Mouse (Mus musculus) hindbrain, embryonic 16.5 days (tissue): ENCODE data around the gene Higd1c. TPM values are rescaled to one million over a fixed set of nuclear protein-coding genes. Genes with fewer than 3 reads are reported as not detected.
"Not testable (repeated sequence)": the region's sequence is repeated elsewhere in the genome, so short reads cannot be mapped to it uniquely, and the experiment has no call there.

Source experiments
- ATAC-seq: fragments of 200-750 bp; cut with Nextera tagmentation; 2 replicates; pipeline ENCODE4 v1.8.0; 2017; ENCODE audit warnings: moderate TSS enrichment, moderate library complexity
- H3K27ac ChIP-seq: fragments of 300-500 bp; sonication (generic); 2 replicates; pipeline ENCODE4 v1.5.1; 2014; ENCODE audit warnings: low read depth, mild to moderate bottlenecking, control low read depth, low read length, moderate library complexity
- H3K27me3 ChIP-seq: fragments of 300-500 bp; sonication (generic); replicated peaks from 2 replicates; pipeline ENCODE4 v1.6.1; 2014; ENCODE audit warnings: low read length; ENCODE audit not compliant: control insufficient read depth, insufficient read depth
- H3K36me3 ChIP-seq: fragments of 300-500 bp; sonication (generic); 2 replicates; pipeline ENCODE4 v1.6.1; 2014; ENCODE audit warnings: mild to moderate bottlenecking, low read length, moderate library complexity, mixed read lengths; ENCODE audit not compliant: control insufficient read depth, insufficient read depth
- H3K4me1 ChIP-seq: fragments of 300-500 bp; sonication (generic); 2 replicates; pipeline ENCODE4 v1.6.1; 2014; ENCODE audit warnings: low read depth, low read length; ENCODE audit not compliant: control insufficient read depth, insufficient read depth
- H3K4me2 ChIP-seq: fragments of 300-500 bp; sonication (generic); 2 replicates; pipeline ENCODE4 v1.6.1; 2014; ENCODE audit warnings: mild to moderate bottlenecking, low read length, control low read depth, moderate library complexity
- H3K4me3 ChIP-seq: fragments of 300-500 bp; sonication (generic); 2 replicates; pipeline ENCODE4 v1.5.1; 2014; ENCODE audit warnings: mild to moderate bottlenecking, low read length, control low read depth, moderate library complexity
- H3K9ac ChIP-seq: fragments of 300-500 bp; sonication (generic); 2 replicates; pipeline ENCODE4 v1.6.1; 2014; ENCODE audit warnings: low read depth, mild to moderate bottlenecking, control low read depth, low read length, moderate library complexity
- H3K9me3 ChIP-seq: fragments of 300-500 bp; sonication (generic); 2 replicates; pipeline ENCODE4 v1.6.1; 2014; ENCODE audit warnings: mild to moderate bottlenecking, low read length, moderate library complexity; ENCODE audit not compliant: control insufficient read depth
- WGBS: fragments of 180-500 bp; shearing (Covaris S2); extraction: QIAGEN DNeasy Blood & Tissue Kit; methylation state at CpG from one replicate; pipeline ENCODE4 v1.1.7; 2014; 5-methylcytosine and 5-hydroxymethylcytosine counted together
- polyA plus RNA-seq: library from polyadenylated mRNA; unstranded; fragments of >200 nt; fragmentation: Nextera tagmentation; extraction: Ambion mirVana; gene quantifications from 2 replicates; pipeline ENCODE4 v1.2.1, GENCODE M21; 2015

Gene Higd1c
- polyA plus RNA-seq: not detected in 2 replicates

DNA sequence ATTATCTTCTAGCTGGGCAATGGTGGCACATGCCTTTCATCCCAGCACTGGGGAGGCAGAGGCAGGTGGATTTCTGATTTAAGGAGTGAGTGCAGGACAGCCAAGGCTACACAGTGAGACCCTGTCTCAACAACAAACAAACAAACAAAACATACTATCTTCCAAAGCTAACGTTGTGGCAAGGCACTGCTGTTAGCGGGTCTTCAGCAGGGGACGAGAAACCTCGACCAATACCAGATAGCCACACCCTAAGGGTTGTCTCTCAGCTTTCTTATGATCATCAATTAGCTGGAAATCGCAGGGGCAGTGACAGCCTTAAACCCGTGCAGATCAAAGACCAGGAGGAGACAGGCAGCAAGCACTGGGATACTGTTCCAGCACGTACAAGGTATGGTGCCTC lies at the start of gene Higd1c:
TSS of gene Higd1c (plus strand) at position 301 of the 400 bp plus-strand sequence.
- Histone ChIP-seq H3K27me3 (no peaks in the 10 kb centered on the region), H3K36me3 (no peaks in the 10 kb centered on the region), H3K9me3 (no peaks in the 10 kb centered on the region), H3K4me2 (no peak within 1 kb of the TSS), H3K9ac (no peak within 1 kb of the TSS), H3K4me1 (no peaks in the 10 kb centered on the region), H3K4me3 (no peak within 1 kb of the TSS), H3K27ac (no peak within 1 kb of the TSS)
- 71% methylated on average over 7 of the region's 7 CpGs for WGBS
- ATAC-seq: no peak

DNA sequence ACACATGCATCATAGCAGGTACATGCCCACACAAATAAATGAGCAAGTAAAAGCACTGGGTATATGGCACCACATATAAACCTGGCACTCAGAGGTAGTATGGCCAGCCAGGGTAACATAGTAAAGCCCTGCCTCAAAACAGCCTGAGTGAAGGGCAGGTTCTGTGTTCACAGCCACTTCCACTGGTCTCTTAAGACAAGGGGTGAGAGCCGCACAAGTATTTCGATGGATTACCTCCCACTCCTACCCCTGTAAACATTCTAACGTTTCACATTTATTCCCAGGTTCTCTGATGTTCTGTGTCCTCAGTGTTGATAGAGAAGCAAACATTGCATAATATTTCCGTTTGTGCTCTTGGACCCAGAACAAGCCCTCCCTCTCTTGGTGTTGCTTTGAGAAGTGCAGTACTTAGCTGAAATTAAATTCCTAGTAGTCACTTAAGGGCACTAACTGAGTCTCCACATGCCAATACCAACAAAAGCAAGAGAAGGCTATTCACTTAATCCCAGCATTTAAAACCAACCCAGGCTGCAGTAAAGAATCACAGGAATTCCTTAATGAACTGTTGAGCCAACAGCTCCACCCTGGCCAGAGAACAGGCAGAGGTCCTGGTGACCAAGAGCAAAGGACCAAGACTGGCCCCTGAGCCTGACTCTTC lies 46.2 kb upstream of the Higd1c start:
- not testable (repeated sequence) for ATAC-seq, H3K4me1 ChIP-seq, H3K27ac ChIP-seq, H3K4me3 ChIP-seq, H3K4me2 ChIP-seq, H3K9me3 ChIP-seq, H3K27me3 ChIP-seq, H3K9ac ChIP-seq, H3K36me3 ChIP-seq
- WGBS: 83% methylated on average over 4 of the region's 4 CpGs

DNA sequence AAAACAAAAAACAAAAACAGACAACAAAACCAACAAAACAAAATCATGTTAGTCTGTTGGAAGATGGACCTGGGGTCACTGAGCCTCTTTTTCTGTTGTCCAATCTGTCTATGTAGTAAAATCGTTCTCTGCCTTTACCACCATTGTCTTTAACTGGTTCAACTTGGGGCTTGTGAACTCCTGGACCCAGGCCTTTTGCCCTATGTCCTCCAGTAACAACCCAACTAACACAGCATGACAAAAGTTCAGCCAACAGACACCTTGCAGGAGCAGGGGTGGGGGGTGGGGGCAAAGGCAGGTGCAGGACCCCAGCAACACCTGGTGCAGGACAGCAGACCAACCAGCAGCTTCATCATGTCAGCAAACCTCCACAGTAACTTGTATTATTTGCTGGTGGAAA lies 44.5 kb upstream of the Higd1c start:
- H3K27ac ChIP-seq: no peak overlapping the region
- no peaks in the 10 kb centered on the region for H3K27me3 ChIP-seq
- H3K9me3 ChIP-seq: no peaks in the 10 kb centered on the region
- H3K36me3 ChIP-seq: no peaks in the 10 kb centered on the region
- no peak overlapping the region for H3K4me2 ChIP-seq
- ATAC-seq: no peak
- H3K4me3 ChIP-seq: no peak overlapping the region
- WGBS: 91% methylated on average over 1 of the region's 1 CpGs
- no peak overlapping the region for H3K9ac ChIP-seq
- no peaks in the 10 kb centered on the region for H3K4me1 ChIP-seq

DNA sequence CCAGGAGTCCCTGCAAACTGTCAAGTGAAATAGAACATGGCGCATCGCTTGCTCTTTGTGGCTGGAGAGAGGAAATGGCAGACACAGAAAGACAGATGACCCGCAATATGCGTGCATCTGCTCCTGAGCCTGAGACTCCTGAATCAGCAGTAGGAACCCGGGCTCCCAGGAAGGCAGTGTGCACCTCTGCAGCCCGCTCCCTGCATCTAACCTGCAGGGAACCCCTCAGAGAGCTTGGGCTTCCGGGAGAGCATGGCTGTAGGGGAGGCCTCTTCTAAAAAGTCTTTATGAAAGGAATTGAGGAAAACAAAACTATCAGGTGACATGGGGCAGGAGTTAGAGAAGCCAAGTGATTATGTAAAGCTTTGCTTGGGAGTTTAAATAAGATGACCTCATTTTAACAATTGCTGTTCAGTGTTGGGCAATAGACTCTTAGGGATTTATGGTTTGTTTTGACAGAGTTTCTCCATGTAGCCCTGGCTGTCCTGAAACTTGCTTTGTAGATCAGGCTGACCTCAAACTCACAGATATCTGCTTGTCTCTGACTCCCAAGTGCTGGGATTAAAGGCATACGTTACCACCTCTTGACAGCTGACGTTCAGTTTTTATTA lies 43.9 kb upstream of the Higd1c start:
- Histone ChIP-seq H3K4me2 (no peak overlapping the region), H3K9me3 (no peaks in the 10 kb centered on the region), H3K4me1 (no peaks in the 10 kb centered on the region), H3K27ac (no peak overlapping the region), H3K36me3 (no peaks in the 10 kb centered on the region), H3K4me3 (no peak overlapping the region), H3K9ac (no peak overlapping the region), H3K27me3 (no peaks in the 10 kb centered on the region)
- ATAC-seq: no peak
- WGBS: 69% methylated on average over 9 of the region's 9 CpGs

DNA sequence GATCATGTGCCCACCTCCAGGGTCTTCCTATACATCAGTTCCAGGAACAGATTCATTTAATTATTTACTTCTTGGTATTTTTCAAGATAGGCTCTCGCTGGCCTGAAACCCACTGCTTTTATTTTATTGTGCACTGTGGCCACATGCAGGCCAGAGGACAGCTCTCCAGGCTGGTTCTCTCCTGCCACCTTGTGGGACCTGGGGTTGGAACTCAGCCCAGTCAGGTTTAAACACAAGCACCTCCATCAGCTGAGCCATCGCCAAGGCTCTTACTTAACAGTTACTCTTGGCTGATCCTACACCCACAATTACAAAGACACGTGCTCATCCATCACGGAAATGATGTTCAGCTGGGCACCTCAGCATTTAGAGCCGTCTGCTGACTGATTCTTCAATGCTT lies 43.2 kb upstream of the Higd1c start:
- Histone ChIP-seq H3K9me3 (no peaks in the 10 kb centered on the region), H3K4me1 (no peaks in the 10 kb centered on the region), H3K9ac (no peak overlapping the region), H3K4me2 (no peak overlapping the region), H3K36me3 (no peaks in the 10 kb centered on the region), H3K27ac (no peak overlapping the region), H3K4me3 (no peak overlapping the region), H3K27me3 (no peaks in the 10 kb centered on the region)
- 52% methylated on average over 5 of the region's 5 CpGs for WGBS
- ATAC-seq: no peak

DNA sequence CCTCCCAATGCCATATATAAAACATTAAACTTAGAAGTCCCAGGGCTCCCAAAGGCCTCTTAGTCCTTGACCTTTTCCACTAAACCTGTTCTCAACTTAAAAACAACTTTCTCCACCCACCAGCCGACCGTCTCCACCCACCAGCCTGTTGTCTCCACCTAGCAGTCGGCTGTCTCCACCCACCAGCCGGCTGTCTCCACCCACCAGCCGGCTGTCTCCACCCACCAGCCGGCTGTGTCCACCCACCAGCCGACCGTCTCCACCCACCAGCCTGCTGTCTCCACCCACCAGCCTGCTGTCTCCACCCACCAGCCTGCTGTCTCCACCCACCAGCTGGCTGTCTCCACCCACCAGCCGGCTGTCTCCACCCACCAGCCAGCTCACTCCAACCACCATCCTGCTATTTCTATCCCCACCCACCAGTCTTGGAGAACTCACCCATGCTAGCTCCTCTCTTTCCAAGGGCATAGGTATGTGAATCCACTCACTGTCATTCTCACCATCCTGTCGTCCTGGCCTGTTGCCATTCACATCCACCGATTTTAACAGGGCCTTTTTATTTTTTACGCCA lies 40.2 kb upstream of the Higd1c start:
- Histone ChIP-seq H3K4me1 (no peaks in the 10 kb centered on the region), H3K4me3 (no peak overlapping the region), H3K27me3 (no peaks in the 10 kb centered on the region), H3K9me3 (no peaks in the 10 kb centered on the region), H3K27ac (no peak overlapping the region), H3K36me3 (no peaks in the 10 kb centered on the region), H3K9ac (no peak overlapping the region), H3K4me2 (no peak overlapping the region)
- WGBS: 69% methylated on average over 12 of the region's 12 CpGs
- ATAC-seq: no peak

DNA sequence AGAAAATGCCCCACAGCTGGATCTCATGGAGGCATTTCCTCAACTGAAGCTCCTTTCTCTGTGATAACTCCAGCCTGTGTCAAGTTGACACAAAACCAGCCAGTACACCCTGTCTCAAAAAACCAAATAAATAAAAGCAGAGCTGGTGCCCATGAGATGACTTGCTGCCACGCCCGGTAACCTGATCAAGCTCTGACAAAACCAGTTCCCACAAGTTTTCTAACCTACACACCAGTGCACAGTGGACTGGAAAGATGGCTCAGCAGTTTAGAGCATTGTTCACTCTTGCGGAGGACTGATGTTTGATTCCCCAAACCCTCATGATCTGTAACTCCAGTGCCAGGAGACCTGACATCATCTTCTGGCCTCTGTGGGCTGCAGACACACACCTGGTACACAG lies 39.1 kb upstream of the Higd1c start:
- Histone ChIP-seq H3K36me3 (no peaks in the 10 kb centered on the region), H3K4me2 (no peak overlapping the region), H3K4me1 (no peaks in the 10 kb centered on the region), H3K4me3 (no peak overlapping the region), H3K9me3 (no peaks in the 10 kb centered on the region), H3K9ac (no peak overlapping the region), H3K27me3 (no peaks in the 10 kb centered on the region), H3K27ac (no peak overlapping the region)
- WGBS: 92% methylated on average over 3 of the region's 3 CpGs
- no peak for ATAC-seq

DNA sequence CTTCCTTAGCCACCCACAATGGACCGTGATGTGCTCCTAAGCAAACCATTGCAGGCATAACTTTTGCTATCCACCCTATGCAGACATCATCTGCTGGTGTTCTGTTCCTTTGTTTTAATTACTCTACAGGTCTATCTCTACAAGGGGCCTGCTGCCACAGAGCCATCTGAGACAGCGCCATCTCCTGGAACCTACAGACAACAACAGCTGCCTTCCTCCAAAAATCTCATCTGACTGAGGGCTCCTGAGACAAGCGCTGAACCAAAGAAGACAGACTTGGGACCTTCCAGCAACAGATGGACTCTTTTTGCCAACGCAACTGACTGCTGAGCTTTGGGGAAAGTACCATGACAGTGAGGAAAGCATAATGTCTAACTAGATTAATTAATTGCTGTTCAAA lies 36.3 kb upstream of the Higd1c start:
- 69% methylated on average over 3 of the region's 4 CpGs for WGBS
- not testable (repeated sequence) for H3K27ac ChIP-seq, H3K9ac ChIP-seq, H3K4me1 ChIP-seq, H3K27me3 ChIP-seq, H3K36me3 ChIP-seq, ATAC-seq, H3K9me3 ChIP-seq, H3K4me2 ChIP-seq, H3K4me3 ChIP-seq

DNA sequence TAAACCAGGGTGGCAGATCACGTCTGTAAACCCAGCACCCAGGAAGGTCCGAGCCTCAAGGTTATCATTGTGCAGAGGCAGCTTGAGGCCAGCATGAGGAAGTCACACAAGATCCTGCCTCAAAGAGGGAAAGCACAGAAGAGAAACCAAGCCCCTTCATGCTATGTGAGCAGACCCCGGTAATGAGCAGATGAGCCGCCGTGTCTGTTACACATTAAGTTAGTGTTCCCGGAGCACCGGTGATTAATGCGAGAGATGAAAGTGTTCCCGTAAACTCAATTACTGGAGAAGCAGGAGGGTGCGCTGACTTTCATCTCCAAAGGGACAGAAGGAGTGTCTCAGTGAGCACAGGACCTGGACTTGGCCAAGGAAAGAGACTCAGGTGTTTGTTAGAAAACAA lies 35.0 kb upstream of the Higd1c start:
- WGBS: 49% methylated on average over 10 of the region's 10 CpGs

More for the DNA sequence above, 35.0 kb upstream of the Higd1c start:
- H3K9ac ChIP-seq, H3K36me3 ChIP-seq, H3K27ac ChIP-seq, H3K9me3 ChIP-seq, ATAC-seq, H3K27me3 ChIP-seq, H3K4me3 ChIP-seq, H3K4me2 ChIP-seq, H3K4me1 ChIP-seq: not testable (repeated sequence)
